Mouse (Mus musculus): ENCODE results near the gene Tmem108. TPM values are rescaled to one million over a fixed set of nuclear protein-coding genes. Genes with fewer than 3 reads are reported as not detected.
A peak's percentile ranks its signal among the peaks of the same experiment; 100 is the strongest.

Tmem108 gene
- polyA plus RNA-seq, 1 experiment from 2014 or later = 66.1 TPM

DNA sequence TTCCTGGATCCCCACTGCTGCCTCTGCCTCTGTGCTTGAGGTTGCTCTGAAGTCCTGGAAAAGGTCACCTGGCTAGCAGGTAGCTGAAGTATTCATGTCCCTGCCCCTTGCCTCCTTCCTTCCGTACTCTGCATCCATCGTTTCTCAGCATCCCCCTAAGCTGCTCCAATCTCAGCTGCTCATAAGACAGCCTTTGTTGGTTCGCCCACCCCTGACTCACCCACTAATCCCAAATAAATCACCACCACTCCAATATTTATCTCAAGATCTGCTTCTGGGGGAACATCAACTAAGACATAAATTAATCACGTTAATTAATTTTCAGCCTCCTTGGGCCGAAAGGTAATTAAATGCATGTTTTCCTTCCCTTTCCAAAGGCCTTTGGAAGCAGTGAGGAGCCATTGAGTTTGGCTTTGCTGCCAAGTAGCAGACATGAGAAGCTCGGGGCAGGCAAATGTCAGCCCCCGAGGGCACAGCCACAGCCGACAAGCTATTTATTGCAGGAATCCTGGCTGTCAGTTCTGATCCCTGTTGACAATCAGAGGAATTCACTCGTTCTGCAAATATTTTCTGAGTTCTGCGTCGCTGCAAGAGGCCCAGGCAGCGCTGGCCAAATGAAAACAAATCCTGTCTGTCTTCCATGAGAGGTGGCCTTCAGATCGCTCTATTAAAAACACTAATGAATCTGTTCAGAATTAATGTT lies 318.4 kb downstream of the Tmem108 start:
- Histone ChIP-seq H3K9ac (peak overlapping the region; percentile 60; the same call in 1 of the 2 replicates), H3K36me3 (no peaks in the 10 kb centered on the region), H3K27me3 (replicated peaks) (no peaks in the 10 kb centered on the region), H3K27ac (replicated peaks) (peak overlapping the region; percentile 68), H3K9me3 (peaks cover 7% of the 10 kb centered on the region; the same call in 1 of the 2 replicates), H3K4me1 (peaks cover 44% of the 10 kb centered on the region), H3K4me2 (peak overlapping the region; percentile 34), H3K4me3 (no peak overlapping the region)
- WGBS = 41% methylated on average over 13 of the region's 13 CpGs
- ATAC-seq (ENCODE audit: extremely low read depth, insufficient number of reproducible peaks, low FRiP score, low TSS enrichment) = no peak

DNA sequence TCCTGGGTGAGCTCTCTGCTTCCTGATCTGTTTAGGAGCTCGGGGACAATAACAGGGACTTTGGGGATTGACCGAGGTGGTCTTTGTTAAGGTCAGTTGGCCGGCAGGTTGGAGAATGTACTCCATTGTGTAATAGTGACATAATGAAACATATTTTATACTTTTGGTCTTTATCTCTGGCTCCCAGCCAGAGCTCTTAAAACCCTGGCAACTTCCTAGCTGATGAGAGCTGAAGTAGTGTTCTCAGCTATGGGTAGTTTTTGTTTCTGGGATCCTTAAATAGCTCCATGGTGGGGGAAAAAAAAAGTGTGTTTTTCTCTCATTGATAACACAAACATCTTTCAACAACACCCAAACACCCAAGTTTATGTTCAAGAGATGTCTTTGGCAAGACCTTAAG lies 321.0 kb downstream of the Tmem108 start:
- no peaks in the 10 kb centered on the region for H3K27me3 ChIP-seq (replicated peaks)
- peak overlapping the region; percentile 12; the same call in 1 of the 2 replicates for H3K4me2 ChIP-seq
- H3K9ac ChIP-seq = no peak overlapping the region
- peaks cover 7% of the 10 kb centered on the region; the same call in 1 of the 2 replicates for H3K9me3 ChIP-seq
- 0 out of 2 replicates have a peak, but pooled peaks have one; percentile 43 for ATAC-seq (ENCODE audit: extremely low read depth, insufficient number of reproducible peaks, low FRiP score, low TSS enrichment)
- H3K36me3 ChIP-seq = no peaks in the 10 kb centered on the region
- H3K4me3 ChIP-seq = no peak overlapping the region
- H3K4me1 ChIP-seq = peaks cover 64% of the 10 kb centered on the region
- H3K27ac ChIP-seq (replicated peaks) = peak overlapping the region; percentile 66
- WGBS = 31% methylated on average over 3 of the region's 3 CpGs

DNA sequence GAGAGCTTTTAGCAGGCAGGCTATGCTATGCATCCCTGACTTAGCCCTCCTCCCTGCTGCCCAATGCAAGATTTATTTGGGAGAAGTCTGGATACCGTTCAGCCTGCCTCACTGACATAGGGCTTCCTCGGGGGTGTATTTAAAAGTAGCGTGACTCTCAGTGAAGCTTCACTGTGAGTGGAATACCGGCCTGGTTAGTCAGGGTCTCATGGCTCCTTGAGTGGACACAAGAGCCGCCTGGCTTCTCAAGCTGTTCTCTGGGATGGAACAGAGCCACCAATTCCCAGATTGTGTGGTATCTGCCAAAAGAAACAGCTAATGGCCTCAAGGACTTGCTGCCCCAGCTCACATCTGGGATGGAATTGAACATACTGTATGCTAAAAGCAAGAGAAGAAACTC lies 324.5 kb downstream of the Tmem108 start:
- Histone ChIP-seq H3K36me3 (no peaks in the 10 kb centered on the region), H3K27ac (replicated peaks) (0 out of 2 replicates have a peak overlapping the region, but pooled peaks have one; percentile 71), H3K4me3 (no peak overlapping the region), H3K4me1 (peaks cover 78% of the 10 kb centered on the region), H3K9ac (no peak overlapping the region), H3K4me2 (no peak overlapping the region), H3K9me3 (no peaks in the 10 kb centered on the region), H3K27me3 (replicated peaks) (no peaks in the 10 kb centered on the region)
- 57% methylated on average over 5 of the region's 5 CpGs for WGBS
- ATAC-seq (ENCODE audit: extremely low read depth, insufficient number of reproducible peaks, low FRiP score, low TSS enrichment) = no peak

DNA sequence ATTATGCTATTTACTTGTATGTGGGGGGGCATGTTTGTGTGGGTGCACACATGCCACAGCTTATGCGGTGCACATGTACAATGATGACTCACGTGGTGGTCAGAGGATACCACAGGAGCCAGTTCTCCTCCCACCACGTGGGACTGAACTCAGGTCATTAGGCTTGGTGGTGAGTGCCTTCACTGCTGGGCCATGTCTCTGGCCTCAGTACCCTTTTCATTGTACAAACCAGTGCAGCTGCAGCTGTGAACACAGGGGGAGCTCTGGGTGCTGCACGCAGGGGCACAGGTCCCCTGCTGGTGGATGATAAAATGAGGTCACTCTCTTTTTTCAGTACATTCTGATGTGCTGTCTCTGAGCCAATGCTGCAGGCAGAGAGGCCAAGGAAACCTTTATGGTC lies 327.5 kb downstream of the Tmem108 start:
- H3K27ac ChIP-seq (replicated peaks) = peak overlapping the region; percentile 8; the same call in 1 of the 2 replicates
- 50% methylated on average over 4 of the region's 4 CpGs for WGBS
- peaks cover 78% of the 10 kb centered on the region for H3K4me1 ChIP-seq

More for the DNA sequence above, 327.5 kb downstream of the Tmem108 start:
- no peak for ATAC-seq (ENCODE audit: extremely low read depth, insufficient number of reproducible peaks, low FRiP score, low TSS enrichment)
- H3K36me3 ChIP-seq = no peaks in the 10 kb centered on the region
- no peaks in the 10 kb centered on the region for H3K27me3 ChIP-seq (replicated peaks)
- no peak overlapping the region for H3K4me2 ChIP-seq
- no peak overlapping the region for H3K4me3 ChIP-seq
- no peak overlapping the region for H3K9ac ChIP-seq
- no peaks in the 10 kb centered on the region for H3K9me3 ChIP-seq

Other genes starting within 250 kb of the Tmem108 start
- 4.1 and 4.8 TPM in 2 replicates for gene Nphp3, start 240.7 kb upstream of the Tmem108 start, polyA plus RNA-seq (2015; fragmentation: Nextera tagmentation; extraction: Ambion mirVana)

Measured in heart, embryonic 13.5 days (tissue).